Mouse (Mus musculus) duodenum, adult 2 months (tissue): Measurements from ENCODE around the gene Atmin. TPM values are rescaled to one million over a fixed set of nuclear protein-coding genes. Genes with fewer than 3 reads are reported as not detected.

Source experiments
- polyA plus RNA-seq: library from polyadenylated mRNA; depleted of rRNA; stranded (reverse); fragments of >200 nt; gene quantifications from 2 replicates; pipeline ENCODE4 v1.2.3, GENCODE M21; 2012; ENCODE audit warnings: low replicate concordance; rRNA removed

Atmin gene
- 6.0 and 6.7 TPM in 2 replicates for polyA plus RNA-seq

GRCm38 (mm10) chr8:116943161-116943554 is at the start of gene Atmin:
TSS of gene Atmin (plus strand) at chr8:116943393.

DNA sequence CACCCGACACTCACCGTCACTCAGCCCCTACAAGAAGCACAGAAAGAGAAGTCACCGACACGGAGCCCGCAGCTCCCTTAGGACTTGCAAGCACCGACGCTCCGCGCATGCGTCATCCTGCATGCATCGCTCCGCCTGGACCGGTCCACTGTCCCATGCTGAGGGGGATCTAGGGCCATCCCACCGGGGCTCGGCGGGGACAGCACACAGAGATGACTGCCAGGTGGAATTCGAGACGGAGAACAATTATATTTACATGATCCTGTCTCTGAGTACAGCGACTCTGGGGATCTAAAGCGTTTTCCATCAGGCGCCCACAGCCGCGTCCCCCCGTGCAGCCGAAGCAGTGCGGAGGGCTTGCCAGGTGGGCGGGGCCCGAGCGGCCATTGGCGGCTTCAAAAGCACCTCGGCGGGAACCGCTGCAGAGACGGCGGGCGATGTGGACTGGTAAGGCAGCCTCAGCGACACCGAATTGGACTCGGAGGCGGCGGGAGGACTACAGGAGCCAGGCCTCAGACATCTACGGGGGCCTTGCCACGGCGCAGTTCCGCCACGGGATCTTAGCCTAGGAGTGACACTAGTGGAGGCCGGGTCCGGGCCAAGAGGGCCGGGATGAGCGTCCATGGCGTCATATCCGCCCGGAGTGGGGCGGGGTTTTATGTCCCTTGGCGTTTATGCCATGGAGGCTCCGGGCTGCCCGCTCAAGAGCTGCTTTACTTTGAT is 21.7 kb upstream of the Atmin start, which contains the start of the genes Cmc2 and Cenpn:
TSS of gene Cmc2 (minus strand) at position 119 of the 723 bp plus-strand sequence.
TSS of gene Cenpn (plus strand) at position 394 of the 723 bp plus-strand sequence.

DNA sequence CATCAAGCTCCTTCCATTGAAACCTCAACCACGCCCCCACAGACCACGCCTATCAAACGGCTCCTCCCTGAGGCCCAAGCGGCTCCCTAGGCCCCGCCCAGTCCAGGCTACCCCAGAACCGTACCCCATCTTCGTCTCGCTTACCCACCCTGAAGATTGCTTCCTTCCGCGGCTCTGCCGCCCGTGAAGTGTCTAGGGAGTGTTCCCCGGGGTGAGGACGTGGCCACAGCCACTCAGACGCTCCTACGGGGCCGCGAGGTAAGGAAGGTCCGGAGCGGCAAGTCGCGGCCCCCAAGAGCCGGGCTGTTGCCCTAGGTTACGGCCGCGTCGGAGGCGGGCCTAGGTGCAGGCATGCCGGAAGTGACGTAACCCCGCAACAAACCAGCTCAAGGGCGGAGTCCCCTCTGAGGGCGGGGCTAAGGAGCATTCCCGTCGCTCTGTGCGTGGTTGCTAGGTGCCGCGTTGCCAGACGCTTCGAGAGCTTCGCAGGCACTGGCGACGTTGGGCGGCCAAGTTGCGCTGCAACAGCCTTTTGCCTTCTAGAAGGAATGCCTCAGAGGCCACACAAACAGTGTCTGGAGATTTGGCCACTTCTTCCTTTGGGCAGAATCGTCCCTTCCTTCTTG is 35.6 kb downstream of the Atmin start, which contains the start of gene 1700030J22Rik:
TSS of gene 1700030J22Rik (minus strand) at position 329 of the 626 bp plus-strand sequence.

DNA sequence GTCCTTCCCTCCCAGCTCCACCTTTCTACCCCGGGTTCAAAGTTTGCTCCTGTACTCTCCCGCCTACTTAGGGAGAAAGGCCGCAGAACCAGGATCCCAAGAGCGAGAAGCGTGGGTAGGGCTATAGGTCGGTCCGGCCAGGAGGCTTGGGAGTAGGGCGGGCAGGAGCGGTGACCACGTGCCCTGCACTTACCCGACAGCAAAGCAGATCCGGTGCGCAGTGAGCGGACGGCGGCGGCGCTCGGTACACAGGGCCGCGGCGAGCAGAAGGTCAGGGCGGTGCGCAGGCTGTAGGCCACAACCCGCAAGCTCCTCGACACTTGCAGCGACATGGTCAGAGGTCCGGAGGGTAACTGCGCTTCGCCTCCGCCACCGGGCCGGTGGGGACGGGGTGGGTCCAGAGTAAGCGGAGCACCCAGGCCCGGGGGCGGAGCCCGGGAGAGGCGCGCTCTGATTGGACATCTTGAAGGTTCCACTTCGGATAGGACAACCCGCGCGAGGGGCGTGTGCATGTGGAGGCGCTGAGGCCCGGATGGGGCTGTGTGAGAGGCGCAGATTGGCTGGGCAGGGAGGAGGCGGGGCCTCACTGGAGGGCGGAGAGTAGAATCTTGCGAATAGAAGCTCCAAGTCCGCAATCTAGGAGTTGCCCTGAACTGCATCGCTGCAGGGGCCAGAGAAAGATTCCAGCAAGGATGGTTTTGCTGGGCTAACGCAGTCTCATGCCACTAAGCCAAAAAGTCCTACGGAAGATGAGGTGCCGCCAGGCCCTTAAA is 50.1 kb downstream of the Atmin start, which contains the start of gene Gcsh:
TSS of gene Gcsh (minus strand) at position 443 of the 773 bp plus-strand sequence.

Other genes starting within 250 kb of the Atmin start
- gene Cdyl2, start 210.4 kb upstream of the Atmin start, polyA plus RNA-seq = 0.33 and 0.53 TPM in 2 replicates
- 3.1 and 3.2 TPM in 2 replicates for gene Cmc2, start 21.9 kb upstream of the Atmin start, polyA plus RNA-seq
- 1.1 and 2.2 TPM in 2 replicates for gene Cenpn, start 21.7 kb upstream of the Atmin start, polyA plus RNA-seq
- 0.09 and 0.18 TPM in 2 replicates for gene 1700030J22Rik, start 35.6 kb downstream of the Atmin start, polyA plus RNA-seq
- gene Gcsh, start 50.1 kb downstream of the Atmin start, polyA plus RNA-seq = 11.1 and 12.3 TPM in 2 replicates
- 0.04 TPM in 1 of 2 replicates, not detected in the other for gene Pkd1l2, start 139.1 kb downstream of the Atmin start, polyA plus RNA-seq
- gene Bco1, start 152.5 kb downstream of the Atmin start, polyA plus RNA-seq = 0.55 and 8.4 TPM in 2 replicates
- gene Gan, start 214.7 kb downstream of the Atmin start, polyA plus RNA-seq = 2.3 and 3.9 TPM in 2 replicates